Mouse (Mus musculus) hindbrain, embryonic 11.5 days (tissue): ENCODE measurements around the gene Phactr4. TPM values are rescaled to one million over a fixed set of nuclear protein-coding genes. Genes with fewer than 3 reads are reported as not detected.

ENCODE experiments used
- ATAC-seq: fragments of 200-750 bp; cut with Nextera tagmentation; 2 replicates; pipeline ENCODE4 v1.8.0; 2017; ENCODE audit warnings: mild to moderate bottlenecking, moderate TSS enrichment, moderate library complexity; ENCODE audit not compliant: low FRiP score
- DNase-seq: peaks from one replicate; pipeline ENCODE4 v3.0.0-alpha.2; 2015; ENCODE audit warnings: low spot score
- H3K27ac ChIP-seq: fragments of 300-500 bp; sonication (generic); 2 replicates; pipeline ENCODE4 v1.5.1; 2014; ENCODE audit warnings: mild to moderate bottlenecking, low read depth, low read length
- H3K27me3 ChIP-seq: fragments of 300-500 bp; sonication (generic); 2 replicates; pipeline ENCODE4 v1.6.1; 2014; ENCODE audit warnings: mild to moderate bottlenecking, low read length, moderate library complexity, mixed read lengths; ENCODE audit not compliant: control insufficient read depth, insufficient read depth
- H3K36me3 ChIP-seq: fragments of 300-500 bp; sonication (generic); 2 replicates; pipeline ENCODE4 v1.6.1; 2014; ENCODE audit warnings: mild to moderate bottlenecking, low read length, moderate library complexity, mixed read lengths; ENCODE audit not compliant: control insufficient read depth, insufficient read depth
- H3K4me1 ChIP-seq: fragments of 300-500 bp; sonication (generic); replicated peaks from 2 replicates; pipeline ENCODE4 v1.6.1; 2014; ENCODE audit warnings: low read length, mixed read lengths; ENCODE audit not compliant: control insufficient read depth, insufficient read depth
- H3K4me2 ChIP-seq: fragments of 300-500 bp; sonication (generic); replicated peaks from 2 replicates; pipeline ENCODE4 v1.6.1; 2014; ENCODE audit warnings: mild to moderate bottlenecking, low read depth, low read length
- H3K4me3 ChIP-seq: fragments of 300-500 bp; sonication (generic); 2 replicates; pipeline ENCODE4 v1.5.1; 2014; ENCODE audit warnings: low read depth, low read length
- H3K9ac ChIP-seq: fragments of 300-500 bp; sonication (generic); 2 replicates; pipeline ENCODE4 v1.6.1; 2014; ENCODE audit warnings: low read depth, low read length
- H3K9me3 ChIP-seq: fragments of 300-500 bp; sonication (generic); 2 replicates; pipeline ENCODE4 v1.6.1; 2016; ENCODE audit warnings: low read length; ENCODE audit not compliant: control insufficient read depth
- WGBS: fragments of 180-500 bp; shearing (Covaris S2); extraction: QIAGEN DNeasy Blood & Tissue Kit; methylation state at CpG from one replicate; pipeline ENCODE4 v1.1.7; 2014; 5-methylcytosine and 5-hydroxymethylcytosine counted together
- polyA plus RNA-seq: library from polyadenylated mRNA; unstranded; fragments of >200 nt; fragmentation: Nextera tagmentation; extraction: Ambion mirVana; gene quantifications from 2 replicates; pipeline ENCODE4 v1.2.1, GENCODE M21; 2014

Gene Phactr4
- polyA plus RNA-seq, 1 experiment from 2014 or later = 27.2 TPM

GRCm38 (mm10) chr4:132454216-132454615 is 31.9 kb upstream of the Phactr4 start:
- ATAC-seq = no peak
- Histone ChIP-seq H3K27me3 (no peaks in the 10 kb centered on the region), H3K4me1 (no peaks in the 10 kb centered on the region), H3K9ac (no peak overlapping the region), H3K9me3 (no peaks in the 10 kb centered on the region), H3K4me3 (no peak overlapping the region), H3K4me2 (no peak overlapping the region), H3K36me3 (peaks cover 7% of the 10 kb centered on the region; the same call in 1 of the 2 replicates), H3K27ac (no peak overlapping the region)
- no peak for DNase-seq
- WGBS = 78% methylated on average over 5 of the region's 6 CpGs

- H3K4me3 ChIP-seq = no peak overlapping the region
- WGBS = 91% methylated on average over 3 of the region's 3 CpGs
- no peak for DNase-seq
- no peak for ATAC-seq
- H3K4me2 ChIP-seq = no peak overlapping the region
- no peak overlapping the region for H3K9ac ChIP-seq
- H3K9me3 ChIP-seq = no peaks in the 10 kb centered on the region
- no peaks in the 10 kb centered on the region for H3K4me1 ChIP-seq
- no peak overlapping the region for H3K27ac ChIP-seq
- H3K36me3 ChIP-seq = no peaks in the 10 kb centered on the region
- no peaks in the 10 kb centered on the region for H3K27me3 ChIP-seq
These were observed 27.5 kb upstream of the Phactr4 start for GRCm38 (mm10) chr4:132449778-132450177.

- ATAC-seq = no peak
- H3K27ac ChIP-seq = no peak overlapping the region
- no peak overlapping the region for H3K4me3 ChIP-seq
- H3K4me1 ChIP-seq = no peaks in the 10 kb centered on the region
- no peaks in the 10 kb centered on the region for H3K27me3 ChIP-seq
- H3K9ac ChIP-seq = no peak overlapping the region
- no peak overlapping the region for H3K4me2 ChIP-seq
- no peaks in the 10 kb centered on the region for H3K36me3 ChIP-seq
- DNase-seq = no peak
- 89% methylated on average over 12 of the region's 12 CpGs for WGBS
- no peaks in the 10 kb centered on the region for H3K9me3 ChIP-seq
These were observed 23.8 kb upstream of the Phactr4 start for GRCm38 (mm10) chr4:132446105-132446504.

GRCm38 (mm10) chr4:132444516-132444915 is 22.2 kb upstream of the Phactr4 start:
- H3K4me2 ChIP-seq = no peak overlapping the region
- no peaks in the 10 kb centered on the region for H3K36me3 ChIP-seq
- ATAC-seq = no peak
- WGBS = 83% methylated on average over 8 of the region's 8 CpGs
- H3K9ac ChIP-seq = no peak overlapping the region
- no peaks in the 10 kb centered on the region for H3K4me1 ChIP-seq
- no peaks in the 10 kb centered on the region for H3K27me3 ChIP-seq
- no peaks in the 10 kb centered on the region for H3K9me3 ChIP-seq
- H3K27ac ChIP-seq = no peak overlapping the region
- DNase-seq = no peak
- no peak overlapping the region for H3K4me3 ChIP-seq

- Histone ChIP-seq H3K4me2 (no peak overlapping the region), H3K36me3 (no peaks in the 10 kb centered on the region), H3K4me3 (no peak overlapping the region), H3K27me3 (no peaks in the 10 kb centered on the region), H3K9ac (no peak overlapping the region), H3K4me1 (no peaks in the 10 kb centered on the region), H3K9me3 (no peaks in the 10 kb centered on the region), H3K27ac (no peak overlapping the region)
- WGBS = 26% methylated on average over 11 of the region's 11 CpGs
- DNase-seq (no peak), ATAC-seq (no peak)
These were observed 15.6 kb upstream of the Phactr4 start for GRCm38 (mm10) chr4:132437857-132438256.

GRCm38 (mm10) chr4:132432717-132433372 is 10.6 kb upstream of the Phactr4 start:
- 20% methylated on average over 14 of the region's 14 CpGs for WGBS
- no peaks in the 10 kb centered on the region for H3K36me3 ChIP-seq
- no peak for DNase-seq
- no peak for ATAC-seq
- no peaks in the 10 kb centered on the region for H3K27me3 ChIP-seq
- 0 out of 2 replicates have a peak overlapping the region, but pooled peaks have one; percentile 7 for H3K4me2 ChIP-seq
- H3K9me3 ChIP-seq = no peaks in the 10 kb centered on the region
- no peak overlapping the region for H3K4me3 ChIP-seq
- H3K9ac ChIP-seq = no peak overlapping the region
- H3K4me1 ChIP-seq = no peaks in the 10 kb centered on the region
- H3K27ac ChIP-seq = no peak overlapping the region

- H3K27ac ChIP-seq = no peak overlapping the region
- no peaks in the 10 kb centered on the region for H3K27me3 ChIP-seq
- H3K9me3 ChIP-seq = no peaks in the 10 kb centered on the region
- no peak for ATAC-seq
- H3K4me2 ChIP-seq = no peak overlapping the region
- H3K4me1 ChIP-seq = no peaks in the 10 kb centered on the region
- DNase-seq = no peak
- H3K36me3 ChIP-seq = no peaks in the 10 kb centered on the region
- H3K4me3 ChIP-seq = no peak overlapping the region
- 72% methylated on average over 9 of the region's 9 CpGs for WGBS
- no peak overlapping the region for H3K9ac ChIP-seq
These were observed 5.8 kb upstream of the Phactr4 start for GRCm38 (mm10) chr4:132428022-132428542.

GRCm38 (mm10) chr4:132427493-132427892 is 5.2 kb upstream of the Phactr4 start:
- H3K9ac ChIP-seq = no peak overlapping the region
- H3K27me3 ChIP-seq = no peaks in the 10 kb centered on the region
- no peaks in the 10 kb centered on the region for H3K9me3 ChIP-seq
- H3K27ac ChIP-seq = no peak overlapping the region
- no peaks in the 10 kb centered on the region for H3K4me1 ChIP-seq
- no peak overlapping the region for H3K4me3 ChIP-seq
- no peaks in the 10 kb centered on the region for H3K36me3 ChIP-seq
- DNase-seq (no peak), ATAC-seq (no peak)
- no peak overlapping the region for H3K4me2 ChIP-seq
- 70% methylated on average over 4 of the region's 4 CpGs for WGBS

- H3K27me3 ChIP-seq = no peaks in the 10 kb centered on the region
- H3K4me3 ChIP-seq = no peak overlapping the region
- no peak overlapping the region for H3K27ac ChIP-seq
- H3K4me1 ChIP-seq = no peaks in the 10 kb centered on the region
- no peak overlapping the region for H3K9ac ChIP-seq
- H3K4me2 ChIP-seq = no peak overlapping the region
- H3K9me3 ChIP-seq = no peaks in the 10 kb centered on the region
- H3K36me3 ChIP-seq = no peaks in the 10 kb centered on the region
- DNase-seq (no peak), ATAC-seq (no peak)
- WGBS = 74% methylated on average over 2 of the region's 2 CpGs
These were observed 3.7 kb upstream of the Phactr4 start for GRCm38 (mm10) chr4:132426021-132426420.
